In the genomic region with DNA sequence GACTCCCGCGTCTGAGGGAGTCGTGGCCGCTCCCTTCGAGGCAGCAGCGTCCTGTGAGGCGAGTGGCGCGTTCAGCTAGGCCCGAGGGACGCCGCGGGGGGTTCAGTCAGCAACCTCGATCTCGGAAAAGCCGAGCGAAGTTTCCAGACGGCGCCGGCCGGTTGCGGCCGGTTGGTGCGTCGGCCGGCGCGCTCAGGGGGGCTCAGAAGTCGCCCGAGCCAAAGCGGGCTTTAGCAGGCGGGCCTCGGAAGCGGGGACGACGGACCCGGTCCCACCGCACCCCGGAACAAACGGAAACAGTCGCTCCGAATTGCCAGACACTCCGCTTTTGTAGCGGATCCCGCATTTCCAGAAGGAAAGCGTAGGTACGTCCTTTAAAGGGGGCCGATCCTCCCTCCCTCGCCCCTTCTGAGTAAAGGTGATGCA, we compare ENCODE assay signal across 8 mouse cellular contexts. TPM values are rescaled to one million over a fixed set of nuclear protein-coding genes. Genes with fewer than 3 reads are reported as not detected.
A peak's percentile ranks its signal among the peaks of the same experiment; 100 is the strongest.
DNase-seq lines count a peak whose midpoint lies in the region; ATAC-seq and TF ChIP-seq lines count a peak whose summit lies in the region.

No protein-coding gene starts in this region.

- H3K27me3 ChIP-seq in lung, embryonic 15.5 days, result peaks cover 10% of the 10 kb centered on the region
- no peaks in the 10 kb centered on the region for H3K27me3 ChIP-seq in heart, adult 2 months (ENCODE audit: control insufficient read depth, insufficient read depth, low read length)
- peaks cover 58% of the 10 kb centered on the region for H3K27me3 ChIP-seq in limb, embryonic 12.5 days
- peaks cover 45% of the 10 kb centered on the region for H3K27me3 ChIP-seq in neural tube, embryonic 13.5 days

- H3K9me3 ChIP-seq in lung, embryonic 15.5 days, result no peaks in the 10 kb centered on the region
- peaks cover 8% of the 10 kb centered on the region for H3K9me3 ChIP-seq in limb, embryonic 12.5 days
- H3K9me3 ChIP-seq in neural tube, embryonic 13.5 days, result no peaks in the 10 kb centered on the region

- no peak for TF ChIP-seq POLR2A in heart, adult 2 months (IDR thresholded peaks at IDR 0.05; ENCODE audit: insufficient read depth, low read depth, low read length)

- peak overlapping the region; percentile 81 for H3K9ac ChIP-seq in lung, embryonic 15.5 days
- peak overlapping the region; percentile 98 for H3K9ac ChIP-seq in heart, adult 2 months (ENCODE audit: low read depth, low read length)
- H3K9ac ChIP-seq in limb, embryonic 12.5 days (replicated peaks), result peak overlapping the region; percentile 80
- H3K9ac ChIP-seq in neural tube, embryonic 13.5 days, result peak overlapping the region; percentile 73

- TF ChIP-seq CTCF in heart, adult 2 months (IDR thresholded peaks at IDR 0.05), result no peak

- intact Hi-C loops in heart, adult 2 months (cut with DNase I), result loop anchor here (2.0 kb wide), 1 partner anchor 86 kb away; no protein-coding TSS in a partner anchor

- no peaks in the 10 kb centered on the region for H3K36me3 ChIP-seq in lung, embryonic 15.5 days
- peaks cover 4% of the 10 kb centered on the region; the same call in 1 of the 2 replicates for H3K36me3 ChIP-seq in heart, adult 2 months (ENCODE audit: control insufficient read depth, insufficient read depth, low read length)
- H3K36me3 ChIP-seq in limb, embryonic 12.5 days, result no peaks in the 10 kb centered on the region
- H3K36me3 ChIP-seq in neural tube, embryonic 13.5 days, result no peaks in the 10 kb centered on the region

- no peak for DNase-seq in lung, postnatal 25 days (ENCODE audit: low spot score)
- DNase-seq in cerebellum, postnatal 14 days, result peak; percentile 47 to 75
- no peak for DNase-seq in heart, adult 2 months
- DNase-seq in layer of hippocampus, postnatal 14 days (ENCODE audit: low spot score in 2 of 2), result no peak

- no peak for TF ChIP-seq EP300 in heart, adult 2 months (IDR thresholded peaks at IDR 0.05; ENCODE audit: insufficient read depth, low read depth, low read length)

- ATAC-seq in lung, embryonic 15.5 days (ENCODE audit: borderline replicate concordance, extremely low read depth, low FRiP score, low TSS enrichment), result peak; percentile 28; the same call in 1 of the 2 replicates
- no peak for ATAC-seq in limb, embryonic 12.5 days (ENCODE audit: insufficient number of reproducible peaks, insufficient read depth, low FRiP score, low TSS enrichment, low read depth)
- ATAC-seq in neural tube, embryonic 13.5 days (ENCODE audit: low read depth), result peak; percentile 52
- no peak; the same call in 1 of the 2 replicates for ATAC-seq in granulocyte monocyte progenitor cell, adult 5-6 weeks (replicated peaks; ENCODE audit: poor library complexity, severe bottlenecking)

- 12% methylated on average over 49 of the region's 49 CpGs for WGBS in lung, embryonic 15.5 days
- WGBS in heart, adult 2 months, result 5% methylated on average over 49 of the region's 49 CpGs
- WGBS in limb, embryonic 12.5 days, result 12% methylated on average over 49 of the region's 49 CpGs
- 11% methylated on average over 49 of the region's 49 CpGs for WGBS in neural tube, embryonic 13.5 days

- 0 out of 2 replicates have a peak overlapping the region, but pooled peaks have one; percentile 14 for H3K27ac ChIP-seq in lung, embryonic 15.5 days
- H3K27ac ChIP-seq in heart, adult 2 months, result peak overlapping the region; percentile 77
- no peak overlapping the region for H3K27ac ChIP-seq in limb, embryonic 12.5 days
- no peak overlapping the region for H3K27ac ChIP-seq in neural tube, embryonic 13.5 days (replicated peaks)

- H3K4me2 ChIP-seq in lung, embryonic 15.5 days, result peak overlapping the region; percentile 79
- H3K4me2 ChIP-seq in limb, embryonic 12.5 days, result peak overlapping the region; percentile 66
- H3K4me2 ChIP-seq in neural tube, embryonic 13.5 days, result peak overlapping the region; percentile 65

- H3K4me3 ChIP-seq in lung, embryonic 15.5 days, result peak overlapping the region; percentile 93
- H3K4me3 ChIP-seq in heart, adult 2 months, result peak overlapping the region; percentile 84
- H3K4me3 ChIP-seq in limb, embryonic 12.5 days (replicated peaks), result peak overlapping the region; percentile 80
- H3K4me3 ChIP-seq in neural tube, embryonic 13.5 days, result peak overlapping the region; percentile 64

- peaks cover 7% of the 10 kb centered on the region; the same call in 1 of the 2 replicates for H3K4me1 ChIP-seq in lung, embryonic 15.5 days
- peaks cover 10% of the 10 kb centered on the region for H3K4me1 ChIP-seq in heart, adult 2 months (ENCODE audit: control insufficient read depth, insufficient read depth, low read length)
- H3K4me1 ChIP-seq in limb, embryonic 12.5 days (replicated peaks), result peaks cover 5% of the 10 kb centered on the region; the same call in 1 of the 2 replicates
- H3K4me1 ChIP-seq in neural tube, embryonic 13.5 days (replicated peaks), result peaks cover 13% of the 10 kb centered on the region; the same call in 1 of the 2 replicates

- peaks cover 3% of the 10 kb centered on the region; the same call in 1 of the 2 replicates for H3K79me2 ChIP-seq in heart, adult 2 months (replicated peaks; ENCODE audit: control insufficient read depth, insufficient read depth, low read length)

RNA-seq across cellular contexts. Expression of a gene that starts 0.3 kb away (rescaled TPM):
- polyA plus RNA-seq in lung, embryonic 15.5 days (2015; fragmentation: Nextera tagmentation; extraction: Ambion mirVana), result 9.5 and 10.2 TPM in 2 replicates
- 10 to 100 TPM; 10.6 to 11.5 TPM for total RNA-seq in heart, adult 2 months (2021)
- polyA plus RNA-seq in heart, adult 2 months (2012; rRNA removed), result 18.8 and 29.9 TPM in 2 replicates
- polyA plus RNA-seq in limb, embryonic 12.5 days (2016; fragmentation: Nextera tagmentation; extraction: Ambion mirVana), result 5.9 and 7.0 TPM in 2 replicates
- polyA plus RNA-seq in neural tube, embryonic 13.5 days (2015; fragmentation: Nextera tagmentation; extraction: Ambion mirVana), result 2.6 and 3.5 TPM in 2 replicates
- total RNA-seq in layer of hippocampus, postnatal 14 days (2021), result 1 to 10 TPM; 4.9 to 5.5 TPM
- total RNA-seq in granulocyte monocyte progenitor cell, adult 5-6 weeks (2014; fragmentation: Nextera tagmentation), result 1.6 and 6.7 TPM in 2 replicates
- total RNA-seq in granulocyte monocyte progenitor cell, adult 5-6 weeks (2017), result 4.3 and 4.5 TPM in 2 replicates

Comparison
In these comparisons a context has a peak if more than half of its experiments do, and no peak if none do; other contexts are left out.
1. ATAC-seq: peak in lung, embryonic 15.5 days (single experiment) and neural tube, embryonic 13.5 days (single experiment); none in limb, embryonic 12.5 days (single experiment) and granulocyte monocyte progenitor cell, adult 5-6 weeks (single experiment).
2. H3K27ac ChIP-seq: peak in lung, embryonic 15.5 days (single experiment) and heart, adult 2 months (single experiment); none in limb, embryonic 12.5 days (single experiment) and neural tube, embryonic 13.5 days (single experiment).
3. DNase-seq: peak in cerebellum, postnatal 14 days (2 of 2); none in lung, postnatal 25 days (single experiment), heart, adult 2 months (0 of 2) and layer of hippocampus, postnatal 14 days (0 of 2).
4. Peak in every context shown above with its lines, with median percentiles within 50 percentile points of each other: H3K4me2 ChIP-seq, H3K4me3 ChIP-seq and H3K9ac ChIP-seq.